Mouse (Mus musculus) liver, adult 2 months (tissue): ENCODE data around the gene Agmat. TPM values are rescaled to one million over a fixed set of nuclear protein-coding genes. Genes with fewer than 3 reads are reported as not detected.

ENCODE experiments used
- DNase-seq: peaks from one replicate; pipeline ENCODE4 v3.0.0-alpha.2; 2011; ENCODE audit warnings: low read depth, low spot score; ENCODE audit errors: extremely low read depth
- H3K27ac ChIP-seq: fragments of 200-500 bp; replicated peaks from 2 replicates; pipeline ENCODE4 v1.5.1; 2012; ENCODE audit warnings: low read depth, mild to moderate bottlenecking, control low read depth, inconsistent platforms, low read length; ENCODE audit not compliant: insufficient read depth
- H3K27me3 ChIP-seq: fragments of 200-500 bp; 2 replicates; pipeline ENCODE4 v1.6.1; 2012; ENCODE audit warnings: mild to moderate bottlenecking, moderate library complexity, low read length, inconsistent platforms; ENCODE audit not compliant: control insufficient read depth, insufficient read depth
- H3K36me3 ChIP-seq: fragments of 200-500 bp; 2 replicates; pipeline ENCODE4 v1.6.1; 2012; ENCODE audit warnings: low read length, inconsistent platforms; ENCODE audit not compliant: control insufficient read depth, insufficient read depth
- H3K4me1 ChIP-seq: fragments of 200-500 bp; 2 replicates; pipeline ENCODE4 v1.6.1; 2011; ENCODE audit warnings: low read length; ENCODE audit not compliant: control insufficient read depth, insufficient read depth
- H3K4me3 ChIP-seq: fragments of 200-500 bp; 2 replicates; pipeline ENCODE4 v1.5.1; 2011; ENCODE audit warnings: low read depth, mild to moderate bottlenecking, control low read depth, low read length, moderate library complexity; ENCODE audit not compliant: insufficient read depth
- H3K79me2 ChIP-seq: fragments of 200-500 bp; 2 replicates; pipeline ENCODE4 v1.6.1; 2012; ENCODE audit warnings: inconsistent platforms, mild to moderate bottlenecking, low read length, moderate library complexity; ENCODE audit not compliant: control insufficient read depth, insufficient read depth
- H3K9ac ChIP-seq: fragments of 200-500 bp; 2 replicates; pipeline ENCODE4 v1.6.1; 2012; ENCODE audit warnings: low read depth, mild to moderate bottlenecking, control low read depth, inconsistent platforms, low read length
- CTCF ChIP-seq: fragments of 200-500 bp; IDR thresholded peaks from 2 replicates; pipeline ENCODE4 v1.5.1; 2011; ENCODE audit warnings: low read depth, low read length, control low read depth
- POLR2A ChIP-seq: fragments of 200-500 bp; IDR thresholded peaks from 2 replicates; pipeline ENCODE4 v1.6.1; 2011; ENCODE audit warnings: low read length, control low read depth; ENCODE audit not compliant: insufficient read depth; ENCODE audit errors: extremely low read depth
- WGBS: fragments of 180-500 bp; shearing (Covaris S2); methylation state at CpG from one replicate; pipeline ENCODE4 v1.1.7; 2018; 5-methylcytosine and 5-hydroxymethylcytosine counted together
- polyA plus RNA-seq: library from polyadenylated mRNA; depleted of rRNA; stranded (reverse); fragments of >200 nt; gene quantifications from 2 replicates; pipeline ENCODE4 v1.2.3, GENCODE M21; 2012; rRNA removed
- total RNA-seq: library from RNA; depleted of rRNA; stranded (reverse); fragments of >200 nt; gene quantifications from 2 replicates; pipeline ENCODE4 v1.2.3, GENCODE M21; 2014; rRNA removed

The Agmat gene
- total and polyA plus RNA-seq, 2 experiments = 164 to 487 TPM

DNA sequence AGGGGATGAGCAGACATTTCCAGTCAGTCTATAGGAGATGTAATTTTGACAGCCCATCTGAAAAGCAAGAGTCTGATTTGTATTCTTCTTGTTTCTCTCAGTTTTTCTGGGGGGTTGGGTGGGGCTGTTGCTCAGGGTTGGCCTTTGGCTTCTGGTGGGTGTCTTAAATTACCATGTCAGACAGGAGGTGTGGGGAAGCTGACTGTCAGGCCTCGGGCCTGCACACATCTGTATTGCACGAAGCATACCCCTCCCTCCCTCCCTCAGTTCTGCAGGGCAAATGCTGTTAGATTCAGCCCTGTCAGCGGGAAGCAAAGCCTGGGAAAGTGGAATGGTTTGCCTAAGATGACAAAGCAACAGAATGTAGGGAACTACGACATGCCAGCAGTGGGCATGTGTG is 50.5 kb downstream of the Agmat start:
- Histone ChIP-seq H3K9ac (no peak overlapping the region), H3K27me3 (no peaks in the 10 kb centered on the region), H3K4me3 (no peak overlapping the region), H3K79me2 (peaks cover 12% of the 10 kb centered on the region), H3K4me1 (peaks cover 21% of the 10 kb centered on the region), H3K27ac (no peak overlapping the region), H3K36me3 (peaks cover 10% of the 10 kb centered on the region; the same call in 1 of the 2 replicates)
- no peak for DNase-seq
- TF ChIP-seq CTCF (no peak), POLR2A (no peak)
- 98% methylated on average over 4 of the region's 4 CpGs for WGBS

DNA sequence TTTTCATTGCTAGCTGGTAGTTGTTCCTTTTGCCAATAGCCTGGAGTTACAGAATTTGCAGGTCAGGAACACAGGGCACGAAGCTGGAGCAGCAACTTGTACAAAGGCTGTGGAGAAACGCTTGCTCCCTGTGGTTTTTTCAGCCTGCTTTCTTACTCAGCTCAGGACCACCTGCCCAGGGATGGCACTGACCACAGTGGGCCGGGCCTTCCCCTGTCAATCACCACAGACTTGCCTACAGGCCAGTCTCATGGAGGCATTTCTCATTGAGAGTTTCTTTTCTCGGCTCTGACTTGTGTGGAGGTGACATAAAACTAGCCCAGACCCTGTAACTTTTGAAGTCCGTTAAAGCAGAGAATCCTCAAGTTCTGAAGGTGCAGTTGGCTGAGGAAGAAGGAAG is 51.1 kb downstream of the Agmat start:
- Histone ChIP-seq H3K27me3 (no peaks in the 10 kb centered on the region), H3K36me3 (peaks cover 10% of the 10 kb centered on the region; the same call in 1 of the 2 replicates), H3K4me3 (no peak overlapping the region), H3K4me1 (peaks cover 19% of the 10 kb centered on the region), H3K27ac (no peak overlapping the region), H3K9ac (no peak overlapping the region), H3K79me2 (peaks cover 12% of the 10 kb centered on the region)
- TF ChIP-seq CTCF = no peak
- no peak for TF ChIP-seq POLR2A
- 91% methylated on average over 5 of the region's 5 CpGs for WGBS
- DNase-seq = no peak

DNA sequence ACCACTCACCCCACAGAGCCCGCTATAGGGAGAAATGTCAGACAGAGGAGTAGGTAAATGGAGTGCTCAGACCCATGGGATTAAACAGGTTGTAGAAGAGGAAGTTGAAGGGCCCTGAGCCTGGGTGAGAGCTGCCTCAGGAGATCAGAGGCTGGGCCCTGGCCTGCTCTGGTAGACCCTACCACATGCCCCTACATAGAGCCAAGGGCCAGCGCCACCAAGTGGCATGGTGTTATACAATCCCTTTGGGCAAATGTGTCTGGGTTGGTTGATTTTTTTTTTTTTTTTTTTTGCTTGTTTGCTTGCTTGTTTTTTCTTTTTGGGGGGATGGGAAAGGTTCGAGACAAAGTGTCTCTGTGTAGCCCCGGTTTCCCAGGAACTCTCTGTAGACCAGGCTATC is 57.6 kb downstream of the Agmat start:
- Histone ChIP-seq H3K36me3 (peaks cover 31% of the 10 kb centered on the region), H3K9ac (no peak overlapping the region), H3K4me1 (no peaks in the 10 kb centered on the region), H3K4me3 (no peak overlapping the region), H3K27me3 (no peaks in the 10 kb centered on the region), H3K27ac (no peak overlapping the region), H3K79me2 (no peaks in the 10 kb centered on the region)
- DNase-seq = no peak
- TF ChIP-seq CTCF (0 out of 2 replicates have a peak, but pooled peaks have one; percentile 17), POLR2A (no peak)
- WGBS = 88% methylated on average over 4 of the region's 4 CpGs

DNA sequence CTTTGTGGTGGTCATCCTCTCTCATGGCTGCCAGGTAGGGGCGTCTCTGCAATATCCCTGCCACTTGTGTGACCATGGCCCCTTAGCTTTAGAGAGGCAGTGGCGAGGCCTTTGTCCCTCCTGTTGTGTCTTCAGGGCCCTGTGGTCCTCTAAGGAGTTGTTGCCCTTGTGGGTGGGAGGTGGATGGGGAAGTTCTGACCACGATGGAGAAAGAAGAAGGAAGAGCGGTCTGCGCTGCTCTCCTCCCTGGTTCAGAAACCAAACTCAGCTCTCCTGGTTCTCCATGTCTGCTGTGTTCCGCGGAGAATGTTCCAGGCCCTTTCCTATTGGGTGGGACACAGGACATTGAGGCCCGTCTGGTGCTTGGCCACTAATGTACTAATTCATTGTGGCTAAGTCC is 59.4 kb downstream of the Agmat start:
- TF ChIP-seq POLR2A (no peak), CTCF (no peak)
- Histone ChIP-seq H3K4me3 (no peak overlapping the region), H3K36me3 (peaks cover 32% of the 10 kb centered on the region), H3K27me3 (no peaks in the 10 kb centered on the region), H3K9ac (no peak overlapping the region), H3K4me1 (peaks cover 2% of the 10 kb centered on the region; the same call in 1 of the 2 replicates), H3K27ac (no peak overlapping the region), H3K79me2 (no peaks in the 10 kb centered on the region)
- DNase-seq = no peak
- WGBS = 89% methylated on average over 8 of the region's 8 CpGs

Other genes starting within 250 kb of the Agmat start
- 8.1 and 9.1 TPM in 2 replicates for gene Spen, start 208.1 kb upstream of the Agmat start, total RNA-seq
- gene Spen, start 208.1 kb upstream of the Agmat start, polyA plus RNA-seq = 5.9 and 7.5 TPM in 2 replicates
- gene Fblim1, start 140.6 kb upstream of the Agmat start, total RNA-seq = 0.37 and 0.74 TPM in 2 replicates
- 0.86 and 1.2 TPM in 2 replicates for gene Fblim1, start 140.6 kb upstream of the Agmat start, polyA plus RNA-seq
- 9.3 and 12.6 TPM in 2 replicates for gene Tmem82, start 128.0 kb upstream of the Agmat start, total RNA-seq
- gene Tmem82, start 128.0 kb upstream of the Agmat start, polyA plus RNA-seq = 34.7 and 39.5 TPM in 2 replicates
- 10.2 and 10.6 TPM in 2 replicates for gene Slc25a34, start 122.9 kb upstream of the Agmat start, total RNA-seq
- gene Slc25a34, start 122.9 kb upstream of the Agmat start, polyA plus RNA-seq = 5.1 and 10.3 TPM in 2 replicates
- gene Plekhm2, start 81.8 kb upstream of the Agmat start, total RNA-seq = 2.7 and 5.0 TPM in 2 replicates
- 11.2 and 13.5 TPM in 2 replicates for gene Plekhm2, start 81.8 kb upstream of the Agmat start, polyA plus RNA-seq
- gene Rsc1a1, start 61.1 kb upstream of the Agmat start, total RNA-seq = 16.3 and 30.3 TPM in 2 replicates
- 52.0 and 70.9 TPM in 2 replicates for gene Rsc1a1, start 61.1 kb upstream of the Agmat start, polyA plus RNA-seq
- 59.2 and 64.0 TPM in 2 replicates for gene Ddi2, start 23.3 kb upstream of the Agmat start, total RNA-seq
- 51.2 and 55.7 TPM in 2 replicates for gene Ddi2, start 23.3 kb upstream of the Agmat start, polyA plus RNA-seq
- gene Dnajc16, start 44.3 kb downstream of the Agmat start, total RNA-seq = 3.8 and 5.4 TPM in 2 replicates
- 5.5 and 5.6 TPM in 2 replicates for gene Dnajc16, start 44.3 kb downstream of the Agmat start, polyA plus RNA-seq
- 8.4 and 10.5 TPM in 2 replicates for gene Casp9, start 46.9 kb downstream of the Agmat start, total RNA-seq
- gene Casp9, start 46.9 kb downstream of the Agmat start, polyA plus RNA-seq = 10.9 and 13.3 TPM in 2 replicates
- gene Cela2a, start 79.5 kb downstream of the Agmat start, total RNA-seq = 80.9 and 238 TPM in 2 replicates
- 3.6 and 4.8 TPM in 2 replicates for gene Cela2a, start 79.5 kb downstream of the Agmat start, polyA plus RNA-seq
- gene Ctrc, start 99.7 kb downstream of the Agmat start, total RNA-seq = 0.34 and 0.83 TPM in 2 replicates
- gene Ctrc, start 99.7 kb downstream of the Agmat start, polyA plus RNA-seq = 0.24 TPM in 1 of 2 replicates, not detected in the other
- gene Efhd2, start 128.2 kb downstream of the Agmat start, total RNA-seq = 13.1 and 15.0 TPM in 2 replicates
- 40.7 and 46.1 TPM in 2 replicates for gene Efhd2, start 128.2 kb downstream of the Agmat start, polyA plus RNA-seq